Mouse (Mus musculus) naive thymus-derived CD4-positive, alpha-beta T cell, adult 2 months (primary cell): Measurements from ENCODE around the gene Nfia.
A peak's percentile ranks its signal among the peaks of the same experiment; 100 is the strongest.

Experiments used
- DNase-seq: peaks from one replicate; pipeline ENCODE4 v3.0.0-alpha.2; 2011; ENCODE audit warnings: low read depth

The Nfia gene

GRCm38 (mm10) chr4:97948250-97948649 is 175.7 kb downstream of the Nfia start:
- DNase-seq, result no peak

GRCm38 (mm10) chr4:97950341-97951071 is 178.0 kb downstream of the Nfia start:
- DNase-seq, result no peak

- no peak for DNase-seq
Measured at GRCm38 (mm10) chr4:97953886-97954285, 181.4 kb downstream of the Nfia start.

- no peak for DNase-seq
Measured at GRCm38 (mm10) chr4:97958121-97958520, 185.6 kb downstream of the Nfia start.

GRCm38 (mm10) chr4:97962856-97963255 is 190.3 kb downstream of the Nfia start:
- DNase-seq, result no peak

GRCm38 (mm10) chr4:97963951-97964350 is 191.4 kb downstream of the Nfia start:
- DNase-seq, result no peak

- DNase-seq, result no peak
Measured at GRCm38 (mm10) chr4:97968786-97969348, 196.3 kb downstream of the Nfia start.

GRCm38 (mm10) chr4:97973064-97973463 is 200.5 kb downstream of the Nfia start:
- no peak for DNase-seq

GRCm38 (mm10) chr4:97974037-97974436 is 201.5 kb downstream of the Nfia start:
- no peak for DNase-seq

GRCm38 (mm10) chr4:97976891-97977290 is 204.4 kb downstream of the Nfia start:
- DNase-seq, result no peak

- no peak for DNase-seq
Measured at GRCm38 (mm10) chr4:97984361-97984760, 211.8 kb downstream of the Nfia start.

- DNase-seq, result no peak
Measured at GRCm38 (mm10) chr4:97986056-97986734, 213.7 kb downstream of the Nfia start.

GRCm38 (mm10) chr4:97986735-97987075 is 214.2 kb downstream of the Nfia start:
- DNase-seq, result no peak

- no peak for DNase-seq
Measured at GRCm38 (mm10) chr4:97988703-97989102, 216.2 kb downstream of the Nfia start.

- DNase-seq, result no peak
Measured at GRCm38 (mm10) chr4:97990431-97990830, 217.9 kb downstream of the Nfia start.

GRCm38 (mm10) chr4:97991395-97991794 is 218.9 kb downstream of the Nfia start:
- no peak for DNase-seq

- DNase-seq, result no peak
Measured at GRCm38 (mm10) chr4:97991880-97992279, 219.3 kb downstream of the Nfia start.

GRCm38 (mm10) chr4:97995911-97996712 is 223.6 kb downstream of the Nfia start:
- DNase-seq, result peak; percentile 19

- no peak for DNase-seq
Measured at GRCm38 (mm10) chr4:97997151-97997817, 224.8 kb downstream of the Nfia start.

GRCm38 (mm10) chr4:98002206-98002605 is 229.7 kb downstream of the Nfia start:
- no peak for DNase-seq

- DNase-seq, result no peak
Measured at GRCm38 (mm10) chr4:98003323-98004107, 231.0 kb downstream of the Nfia start.
